Mouse (Mus musculus) embryonic facial prominence, embryonic 11.5 days (tissue): ENCODE data around the gene Gm45021. TPM values are rescaled to one million over a fixed set of nuclear protein-coding genes. Genes with fewer than 3 reads are reported as not detected.

Source experiments
- ATAC-seq: fragments of 200-750 bp; cut with Nextera tagmentation; replicated peaks from 2 replicates; pipeline ENCODE4 v1.8.0; 2017; ENCODE audit warnings: low read depth; ENCODE audit not compliant: insufficient number of reproducible peaks, low FRiP score, low TSS enrichment
- DNase-seq: peaks from one replicate; pipeline ENCODE4 v3.0.0-alpha.2; 2015; ENCODE audit warnings: low spot score
- H3K27ac ChIP-seq: fragments of 300-500 bp; sonication (generic); replicated peaks from 2 replicates; pipeline ENCODE4 v1.5.1; 2014; ENCODE audit warnings: mild to moderate bottlenecking, low read depth, low read length, control low read depth
- H3K27me3 ChIP-seq: fragments of 300-500 bp; sonication (generic); 2 replicates; pipeline ENCODE4 v1.6.1; 2014; ENCODE audit warnings: mild to moderate bottlenecking, low read length, moderate library complexity, mixed read lengths; ENCODE audit not compliant: control insufficient read depth, insufficient read depth
- H3K36me3 ChIP-seq: fragments of 300-500 bp; sonication (generic); replicated peaks from 2 replicates; pipeline ENCODE4 v1.6.1; 2014; ENCODE audit warnings: low read depth, mild to moderate bottlenecking, low read length, moderate library complexity, mixed read lengths; ENCODE audit not compliant: control insufficient read depth, insufficient read depth
- H3K4me1 ChIP-seq: fragments of 300-500 bp; sonication (generic); 2 replicates; pipeline ENCODE4 v1.6.1; 2014; ENCODE audit warnings: low read length, mixed read lengths; ENCODE audit not compliant: control insufficient read depth, insufficient read depth
- H3K4me2 ChIP-seq: fragments of 300-500 bp; sonication (generic); 2 replicates; pipeline ENCODE4 v1.6.1; 2014; ENCODE audit warnings: low read depth, mild to moderate bottlenecking, control low read depth, low read length, moderate library complexity
- H3K4me3 ChIP-seq: fragments of 300-500 bp; sonication (generic); 2 replicates; pipeline ENCODE4 v1.5.1; 2014; ENCODE audit warnings: low read depth, low read length, control low read depth
- H3K9ac ChIP-seq: fragments of 300-500 bp; sonication (generic); replicated peaks from 2 replicates; pipeline ENCODE4 v1.6.1; 2014; ENCODE audit warnings: mild to moderate bottlenecking, control low read depth, low read length
- H3K9me3 ChIP-seq: fragments of 300-500 bp; sonication (generic); replicated peaks from 2 replicates; pipeline ENCODE4 v1.6.1; 2016; ENCODE audit warnings: mild to moderate bottlenecking, low read length, inconsistent platforms, mixed read lengths; ENCODE audit not compliant: control insufficient read depth
- WGBS: fragments of 180-500 bp; shearing (Covaris S2); extraction: QIAGEN DNeasy Blood & Tissue Kit; methylation state at CpG from one replicate; pipeline ENCODE4 v1.1.7; 2014; 5-methylcytosine and 5-hydroxymethylcytosine counted together
- polyA plus RNA-seq: library from polyadenylated mRNA; unstranded; fragments of >200 nt; fragmentation: Nextera tagmentation; extraction: Ambion mirVana; gene quantifications from 2 replicates; pipeline ENCODE4 v1.2.1, GENCODE M21; 2014

Gene Gm45021
- polyA plus RNA-seq, 1 experiment from 2014 or later, result not detected

- no peak overlapping the region for H3K4me2 ChIP-seq
- H3K27me3 ChIP-seq, result no peaks in the 10 kb centered on the region
- H3K9ac ChIP-seq, result no peak overlapping the region
- DNase-seq, result no peak
- no peaks in the 10 kb centered on the region for H3K9me3 ChIP-seq
- 67% methylated on average over 5 of the region's 5 CpGs for WGBS
- no peaks in the 10 kb centered on the region for H3K4me1 ChIP-seq
- H3K36me3 ChIP-seq, result no peaks in the 10 kb centered on the region
- no peak for ATAC-seq
- no peak overlapping the region for H3K27ac ChIP-seq
- no peak overlapping the region for H3K4me3 ChIP-seq
Observed at GRCm38 (mm10) chr6:48578736-48579135, 10.7 kb upstream of the Gm45021 start.

- WGBS, result 34% methylated on average over 5 of the region's 5 CpGs
- Histone ChIP-seq H3K9ac (no peak overlapping the region), H3K4me3 (no peak overlapping the region), H3K36me3 (no peaks in the 10 kb centered on the region), H3K4me2 (no peak overlapping the region), H3K27me3 (no peaks in the 10 kb centered on the region), H3K9me3 (no peaks in the 10 kb centered on the region), H3K27ac (no peak overlapping the region), H3K4me1 (no peaks in the 10 kb centered on the region)
- no peak for ATAC-seq
- no peak for DNase-seq
Observed at GRCm38 (mm10) chr6:48579215-48579648, 10.2 kb upstream of the Gm45021 start.

GRCm38 (mm10) chr6:48581257-48581656 is 8.2 kb upstream of the Gm45021 start:
- Histone ChIP-seq H3K4me3 (no peak overlapping the region), H3K9me3 (no peaks in the 10 kb centered on the region), H3K4me1 (no peaks in the 10 kb centered on the region), H3K9ac (no peak overlapping the region), H3K4me2 (no peak overlapping the region), H3K36me3 (no peaks in the 10 kb centered on the region), H3K27ac (no peak overlapping the region), H3K27me3 (no peaks in the 10 kb centered on the region)
- WGBS, result 45% methylated on average over 3 of the region's 3 CpGs
- no peak for DNase-seq
- ATAC-seq, result no peak

DNA sequence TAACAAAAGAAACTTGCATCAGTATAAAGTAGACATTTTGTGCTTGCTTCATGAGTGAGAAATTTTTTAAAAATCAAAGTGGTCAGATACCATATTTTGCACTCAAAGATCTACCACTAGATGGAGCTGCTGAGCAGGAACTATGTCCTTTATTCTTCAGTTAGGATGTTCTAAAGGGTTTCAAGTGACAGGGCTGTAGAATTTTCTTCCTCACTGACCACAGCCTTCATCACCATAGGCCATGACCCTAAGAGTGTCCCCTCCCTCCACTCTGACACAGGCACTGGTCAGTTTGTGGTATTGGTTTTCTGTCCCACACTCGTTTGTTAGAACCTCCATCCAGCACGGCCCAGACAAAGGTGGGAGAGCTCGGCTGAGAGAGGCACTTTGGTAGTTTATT is 7.4 kb upstream of the Gm45021 start:
- H3K9ac ChIP-seq, result no peak overlapping the region
- peak; percentile 87 for DNase-seq
- no peaks in the 10 kb centered on the region for H3K36me3 ChIP-seq
- 65% methylated on average over 3 of the region's 3 CpGs for WGBS
- peak; percentile 48; the same call in 1 of the 2 replicates for ATAC-seq
- H3K27ac ChIP-seq, result no peak overlapping the region
- no peak overlapping the region for H3K4me3 ChIP-seq
- no peaks in the 10 kb centered on the region for H3K27me3 ChIP-seq
- H3K4me2 ChIP-seq, result no peak overlapping the region
- H3K4me1 ChIP-seq, result no peaks in the 10 kb centered on the region
- H3K9me3 ChIP-seq, result no peaks in the 10 kb centered on the region

DNA sequence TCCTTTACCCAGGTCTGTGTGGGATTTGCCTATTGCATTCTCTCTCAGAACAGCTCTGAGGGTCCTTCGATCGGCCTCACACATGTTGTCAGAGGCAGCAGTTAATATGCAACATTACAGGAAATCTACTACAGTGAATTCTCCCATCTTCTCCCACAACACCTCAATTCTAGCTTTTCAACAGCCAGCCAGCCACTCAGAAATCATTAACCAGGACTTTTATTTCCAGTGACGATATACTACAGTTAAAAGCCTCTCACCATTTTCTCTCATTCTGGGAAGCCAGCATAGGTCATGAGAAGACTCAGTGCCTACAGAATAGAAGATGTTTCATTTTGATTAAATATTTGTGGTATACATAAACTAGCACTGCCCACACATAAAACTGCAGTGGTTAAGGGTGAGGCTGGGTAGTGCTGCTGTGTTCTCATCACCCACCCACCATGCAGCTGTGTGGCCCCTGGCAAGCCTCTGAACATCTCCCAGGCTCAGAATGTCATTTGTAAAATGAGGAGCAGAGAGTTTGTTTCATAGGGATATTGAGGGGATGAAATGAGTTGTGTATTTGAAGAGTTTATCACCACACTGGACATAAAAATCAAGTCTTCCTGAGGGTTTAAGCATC is 1.9 kb downstream of the Gm45021 start:
- Histone ChIP-seq H3K4me1 (peaks cover 2% of the 10 kb centered on the region; the same call in 1 of the 2 replicates), H3K27me3 (no peaks in the 10 kb centered on the region), H3K4me3 (no peak overlapping the region), H3K27ac (no peak overlapping the region), H3K9me3 (peaks cover 3% of the 10 kb centered on the region), H3K36me3 (peaks cover 3% of the 10 kb centered on the region), H3K9ac (no peak overlapping the region), H3K4me2 (no peak overlapping the region)
- ATAC-seq (no peak), DNase-seq (no peak)
- 90% methylated on average over 3 of the region's 3 CpGs for WGBS

GRCm38 (mm10) chr6:48591871-48592270 is 2.5 kb downstream of the Gm45021 start:
- Histone ChIP-seq H3K4me2 (no peak overlapping the region), H3K4me1 (peaks cover 2% of the 10 kb centered on the region; the same call in 1 of the 2 replicates), H3K9me3 (peaks cover 9% of the 10 kb centered on the region), H3K4me3 (no peak overlapping the region), H3K27me3 (no peaks in the 10 kb centered on the region), H3K9ac (no peak overlapping the region), H3K27ac (no peak overlapping the region), H3K36me3 (peaks cover 9% of the 10 kb centered on the region)
- WGBS, result 85% methylated on average over 6 of the region's 6 CpGs
- DNase-seq, result no peak
- no peak for ATAC-seq

GRCm38 (mm10) chr6:48593158-48594042 is 4.0 kb downstream of the Gm45021 start, which contains the start of the genes Repin1 and Gm44965:
Gene Repin1 (plus strand): TSS chr6:48593883.
Gene Gm44965 (plus strand): TSS chr6:48593941.
- H3K9ac ChIP-seq, result peak within 1 kb of the TSS; percentile 88
- ATAC-seq, result peak; percentile 89
- H3K4me2 ChIP-seq, result peak within 1 kb of the TSS; percentile 78
- peaks cover 21% of the 10 kb centered on the region for H3K36me3 ChIP-seq
- peak within 1 kb of the TSS; percentile 78 for H3K27ac ChIP-seq
- H3K4me3 ChIP-seq, result peak within 1 kb of the TSS; percentile 84
- peak; percentile 91 for DNase-seq
- peaks cover 14% of the 10 kb centered on the region for H3K9me3 ChIP-seq
- no peaks in the 10 kb centered on the region for H3K27me3 ChIP-seq
- H3K4me1 ChIP-seq, result peaks cover 2% of the 10 kb centered on the region; the same call in 1 of the 2 replicates
- WGBS, result 7% methylated on average over 42 of the region's 45 CpGs
